ENCODE assay signal across 8 mouse cellular contexts in genomic region chr7:130572821-130573220, GRCm38 (mm10). TPM values are rescaled to one million over a fixed set of nuclear protein-coding genes. Genes with fewer than 3 reads are reported as not detected.
DNase-seq lines count a peak whose midpoint lies in the region; ATAC-seq and TF ChIP-seq lines count a peak whose summit lies in the region.

TSS of gene Nsmce4a (minus strand) at chr7:130573118.

- DNase-seq in layer of hippocampus, adult 2 months (ENCODE audit: low spot score in 2 of 2) = no peak
- no peak for DNase-seq in layer of hippocampus, adult 9-11 months
- no peak for DNase-seq in brain, embryonic 14.5 days (ENCODE audit: low read depth)
- DNase-seq in gonadal fat pad, adult 2 months (ENCODE audit: low read depth) = no peak
- DNase-seq in natural killer cell, adult 2 months (ENCODE audit: low spot score in 2 of 2) = no peak
- no peak for DNase-seq in urinary bladder, postnatal 14 days (ENCODE audit: low spot score)

- TF ChIP-seq POLR2A in brain, embryonic 14.5 days (IDR thresholded peaks at IDR 0.05; ENCODE audit: borderline replicate concordance, extremely low read depth, insufficient read depth, insufficient read length, poor library complexity, severe bottlenecking) = no peak

- no peaks in the 10 kb centered on the region for H3K36me3 ChIP-seq in intestine, embryonic 16.5 days (ENCODE audit: control insufficient read depth, insufficient read depth, low read length)

- no peak within 1 kb of the TSS for H3K27ac ChIP-seq in layer of hippocampus, adult 2 months
- H3K27ac ChIP-seq in intestine, embryonic 16.5 days (ENCODE audit: low read length) = no peak within 1 kb of the TSS

- no peak within 1 kb of the TSS for H3K4me2 ChIP-seq in intestine, embryonic 16.5 days (ENCODE audit: low read depth, low read length)

- H3K4me3 ChIP-seq in layer of hippocampus, adult 2 months = no peak within 1 kb of the TSS
- H3K4me3 ChIP-seq in intestine, embryonic 16.5 days (ENCODE audit: low read length) = no peak within 1 kb of the TSS

- H3K9me3 ChIP-seq in intestine, embryonic 16.5 days (ENCODE audit: control insufficient read depth, low read length) = no peaks in the 10 kb centered on the region

- peaks cover 17% of the 10 kb centered on the region for H3K4me1 ChIP-seq in intestine, embryonic 16.5 days (ENCODE audit: control insufficient read depth, insufficient read depth, low read length)

- no peak for TF ChIP-seq CTCF in layer of hippocampus, adult 2 months (conservative IDR thresholded peaks at IDR 0.05)
- TF ChIP-seq CTCF in brain, embryonic 14.5 days (IDR thresholded peaks at IDR 0.05; ENCODE audit: borderline replicate concordance, extremely low read depth, insufficient read depth, insufficient read length) = no peak

- no peaks in the 10 kb centered on the region for H3K27me3 ChIP-seq in intestine, embryonic 16.5 days (replicated peaks; ENCODE audit: control insufficient read depth, insufficient read depth, low read length)

- H3K9ac ChIP-seq in intestine, embryonic 16.5 days (ENCODE audit: low read depth, low read length) = no peak within 1 kb of the TSS

- WGBS in intestine, embryonic 16.5 days = 84% methylated on average over 8 of the region's 11 CpGs

- ATAC-seq in intestine, embryonic 16.5 days = no peak
- no peak for ATAC-seq in megakaryocyte-erythroid progenitor cell, adult 5-6 weeks (replicated peaks; ENCODE audit: low FRiP score, low TSS enrichment, poor library complexity, severe bottlenecking)

RNA-seq across cellular contexts. Expression of gene Nsmce4a, which starts in this region (rescaled TPM):
- 10 to 100 TPM; 41.8 to 42.2 TPM for total RNA-seq in layer of hippocampus, adult 2 months (2021)
- polyA plus RNA-seq in brain, embryonic 14.5 days (2012; rRNA removed) = 55.8 and 63.4 TPM in 2 replicates
- 34.0 and 44.5 TPM in 2 replicates for polyA plus RNA-seq in gonadal fat pad, adult 2 months (2012; rRNA removed)
- polyA plus RNA-seq in intestine, embryonic 16.5 days (2015; fragmentation: Nextera tagmentation; extraction: Ambion mirVana) = 86.1 and 108 TPM in 2 replicates
- 180 and 183 TPM in 2 replicates for total RNA-seq in megakaryocyte-erythroid progenitor cell, adult 5-6 weeks (2014; fragmentation: Nextera tagmentation)
- 203 and 229 TPM in 2 replicates for total RNA-seq in megakaryocyte-erythroid progenitor cell, adult 5-6 weeks (2017)

Comparison
In these comparisons a context has a peak if more than half of its experiments do, and no peak if none do; other contexts are left out.
1. RNA of gene Nsmce4a (total RNA-seq): 180 to 229 TPM in megakaryocyte-erythroid progenitor cell, adult 5-6 weeks; 41.8 to 42.2 TPM in layer of hippocampus, adult 2 months; every median in the first group is over 4 times any median in the second.